Mouse (Mus musculus): Measurements from ENCODE around the gene Smad3.

Gene Smad3

DNA sequence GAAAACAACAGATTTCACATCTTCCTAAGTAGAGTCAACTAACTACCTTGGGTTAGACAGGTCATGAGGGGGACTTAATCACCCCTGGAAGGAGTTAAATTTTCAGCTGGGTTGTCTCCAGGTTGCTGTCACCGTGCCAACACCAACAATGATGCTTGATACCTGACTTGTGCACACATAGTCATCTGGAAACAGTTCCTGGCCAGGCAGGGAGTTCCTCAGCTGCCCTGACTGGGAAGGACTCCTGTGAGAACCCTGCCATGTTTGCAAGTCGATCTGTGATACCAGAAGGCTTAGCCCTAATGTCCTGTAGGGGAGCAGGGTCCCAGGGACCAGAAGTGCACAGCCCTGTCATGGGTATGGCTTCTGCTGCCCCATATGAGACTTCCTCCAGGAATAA lies 65.8 kb downstream of the Smad3 start:
- DNase-seq = no peak

DNA sequence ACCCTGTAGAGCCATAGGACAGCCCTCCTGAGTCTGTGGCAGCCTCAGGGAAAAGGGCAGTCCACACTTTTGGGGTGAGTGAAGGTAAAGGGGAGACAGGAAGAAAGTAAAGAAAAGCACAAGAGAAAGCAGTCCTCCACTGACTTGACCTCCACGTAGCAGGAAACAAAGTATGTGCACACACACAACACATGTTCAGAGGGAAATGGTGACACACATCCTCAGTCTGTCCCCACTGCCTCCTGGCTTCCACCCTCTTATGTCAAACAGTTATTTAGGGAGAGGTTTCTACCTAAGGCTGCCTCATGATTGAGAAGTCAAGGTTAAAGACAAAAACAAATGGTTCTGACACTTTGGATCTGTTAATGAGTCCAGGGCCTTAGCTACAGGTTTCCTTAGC lies 67.3 kb downstream of the Smad3 start:
- no peak for DNase-seq

DNA sequence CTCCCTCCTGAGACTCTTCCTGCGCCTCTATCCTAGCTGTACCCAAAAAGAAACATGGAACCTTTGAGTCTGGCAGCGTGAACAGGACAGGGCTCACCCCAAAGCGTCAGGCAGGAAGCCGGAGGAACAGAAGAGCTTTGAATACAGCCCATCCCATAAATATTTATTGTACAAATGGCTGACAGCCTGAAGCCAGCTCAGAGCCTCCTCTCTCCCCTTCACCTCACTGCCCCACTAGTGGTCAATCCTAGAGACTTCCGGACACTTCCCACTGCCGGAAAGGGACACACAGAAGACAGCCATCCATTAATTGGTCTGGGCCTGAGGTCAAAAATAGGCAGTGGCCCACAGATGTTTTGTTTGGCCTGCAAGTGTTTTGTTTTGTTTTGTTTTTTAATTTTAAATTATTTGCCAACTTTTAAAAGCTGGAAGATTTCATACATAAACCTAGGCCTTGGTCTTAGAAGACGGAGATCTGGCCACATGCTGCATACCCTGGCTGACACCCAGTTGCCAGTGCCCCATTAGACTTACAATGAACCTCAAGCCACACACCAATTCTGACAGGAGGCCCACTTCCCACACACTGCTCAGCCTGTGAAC lies 70.3 kb downstream of the Smad3 start:
- DNase-seq = no peak

DNA sequence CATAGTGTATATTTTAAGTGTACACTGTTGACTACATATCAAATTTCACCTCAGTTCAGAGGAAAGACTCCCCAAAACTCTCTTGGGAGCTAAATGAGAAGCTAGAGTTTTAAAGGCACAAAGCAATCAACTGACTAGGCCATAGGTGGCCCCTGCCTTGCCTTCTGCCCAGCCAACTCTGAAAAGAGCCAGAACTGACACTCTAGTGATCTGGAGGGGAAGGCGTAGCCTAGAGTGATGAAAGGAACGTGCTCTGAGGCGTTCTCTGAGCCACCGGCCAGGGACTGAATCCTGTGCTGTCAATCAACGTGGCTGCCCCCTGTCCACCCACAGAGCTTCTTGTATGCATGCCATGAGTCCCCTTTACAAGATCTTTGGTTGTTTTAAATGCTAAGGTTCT lies 72.4 kb downstream of the Smad3 start:
- no peak for DNase-seq

DNA sequence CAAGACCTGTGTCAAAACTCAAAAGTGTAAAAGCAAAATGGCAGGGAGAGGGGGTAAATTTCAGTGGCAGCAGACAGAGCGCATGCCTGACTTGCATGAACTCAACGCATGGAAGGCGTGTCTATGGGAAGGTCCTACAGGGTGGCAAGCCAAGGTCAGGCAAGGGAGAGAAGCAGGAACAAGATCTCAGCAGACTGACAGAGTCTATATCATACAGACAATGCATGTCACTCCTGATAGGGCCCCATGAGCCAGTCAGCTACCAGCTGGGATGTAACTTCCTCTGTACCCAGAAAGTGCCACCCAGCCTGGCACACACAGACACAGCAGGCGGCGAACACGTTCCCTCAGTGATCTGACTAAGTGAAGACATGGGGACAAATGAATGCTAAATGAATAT lies 73.5 kb downstream of the Smad3 start:
- DNase-seq = no peak

DNA sequence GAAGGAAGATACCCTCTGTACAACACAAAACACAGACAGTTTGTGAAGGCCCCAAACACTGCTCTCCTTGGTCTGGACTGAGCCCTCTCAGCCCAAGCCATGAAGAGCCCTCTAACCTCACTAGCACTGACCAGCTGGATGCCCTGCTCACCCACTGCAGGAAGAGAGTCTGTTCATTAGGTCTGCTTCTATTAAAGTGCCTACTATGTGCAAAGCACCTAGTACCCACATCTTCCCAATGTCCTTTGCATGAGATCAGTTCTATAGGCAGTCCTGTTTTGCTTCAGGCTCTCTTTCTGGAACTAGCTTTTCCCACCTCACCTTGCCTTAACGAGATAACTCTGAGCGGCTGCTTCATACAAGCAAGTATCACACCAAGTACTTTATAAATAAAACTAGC lies 74.9 kb downstream of the Smad3 start:
- DNase-seq = no peak

DNA sequence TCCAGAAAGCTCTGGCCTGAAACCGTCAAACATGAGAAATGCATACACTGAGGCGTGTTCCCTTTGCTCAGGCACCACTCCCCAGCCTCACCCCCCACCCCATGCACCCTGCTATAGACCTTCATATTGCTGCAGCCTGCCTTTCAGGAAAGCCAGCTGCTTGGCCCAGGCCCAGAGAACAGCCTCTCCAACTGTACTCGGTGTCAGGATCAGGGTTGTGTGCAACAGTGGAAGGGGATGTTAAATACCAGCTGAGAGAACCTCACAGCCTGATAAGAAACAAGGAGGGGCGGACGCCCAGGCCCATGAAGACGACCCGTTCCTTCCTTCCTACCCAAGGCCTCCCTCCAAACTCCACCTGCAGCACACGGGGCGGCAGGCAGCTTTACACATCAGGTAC lies 75.5 kb downstream of the Smad3 start:
- no peak for DNase-seq

DNA sequence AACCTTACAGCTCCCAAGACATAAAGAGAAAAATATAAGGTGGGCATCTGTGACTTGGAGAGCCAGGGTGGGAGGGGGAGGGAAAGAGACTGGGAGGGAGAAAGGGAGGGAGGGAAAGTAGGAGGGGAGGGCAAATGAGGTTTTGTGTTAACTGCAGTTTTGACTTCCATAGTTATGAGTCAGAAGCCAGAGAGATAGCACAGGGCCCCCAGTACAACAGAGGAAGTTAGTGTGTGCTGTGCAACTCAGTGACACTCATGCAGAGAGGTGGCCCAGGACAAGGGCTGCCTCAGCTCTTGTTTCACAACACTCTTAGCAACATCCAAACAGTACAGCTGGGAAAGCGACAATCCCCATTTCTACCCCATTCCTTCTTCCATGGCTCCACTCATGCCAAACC lies 79.7 kb downstream of the Smad3 start:
- no peak for DNase-seq

DNA sequence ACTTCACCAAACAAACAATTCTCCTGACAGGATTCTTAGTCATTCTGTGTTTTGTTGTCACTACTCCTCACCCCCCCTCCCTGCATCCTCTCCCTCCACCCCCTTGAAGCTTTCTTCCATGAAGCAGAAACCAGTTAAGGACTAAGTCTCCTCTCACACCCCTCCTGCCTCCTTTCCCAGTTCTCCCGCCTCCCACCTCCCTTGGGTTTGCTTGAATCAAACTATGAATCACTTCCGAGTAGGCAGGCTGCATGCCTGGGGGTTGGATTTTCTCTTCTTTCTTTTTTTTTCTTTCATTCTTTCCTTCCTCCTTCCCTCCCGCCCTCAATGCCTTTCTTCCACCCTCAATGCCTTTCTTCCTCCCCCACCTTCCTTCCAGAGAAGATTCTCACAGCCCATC lies 80.2 kb downstream of the Smad3 start:
- DNase-seq = no peak

DNA sequence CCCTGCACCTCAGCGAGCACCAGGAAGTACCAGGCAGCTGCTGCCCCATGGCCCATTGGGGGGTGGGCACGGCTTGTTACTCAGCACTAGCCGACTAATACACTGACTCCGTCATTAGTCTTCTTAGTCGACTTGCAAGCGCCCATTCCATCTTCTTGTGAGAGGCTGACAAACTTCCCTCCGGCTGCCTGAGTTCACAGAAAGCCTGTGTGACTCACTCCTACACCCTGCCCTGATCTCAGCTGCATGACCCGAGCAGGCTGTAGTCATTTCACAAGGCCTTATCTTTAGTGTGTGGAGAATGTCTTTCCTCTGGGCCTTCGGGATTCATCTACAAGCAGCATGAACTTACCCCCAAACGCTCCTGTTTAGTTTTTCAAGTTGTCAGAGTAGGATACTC lies 83.2 kb downstream of the Smad3 start:
- no peak for DNase-seq

DNA sequence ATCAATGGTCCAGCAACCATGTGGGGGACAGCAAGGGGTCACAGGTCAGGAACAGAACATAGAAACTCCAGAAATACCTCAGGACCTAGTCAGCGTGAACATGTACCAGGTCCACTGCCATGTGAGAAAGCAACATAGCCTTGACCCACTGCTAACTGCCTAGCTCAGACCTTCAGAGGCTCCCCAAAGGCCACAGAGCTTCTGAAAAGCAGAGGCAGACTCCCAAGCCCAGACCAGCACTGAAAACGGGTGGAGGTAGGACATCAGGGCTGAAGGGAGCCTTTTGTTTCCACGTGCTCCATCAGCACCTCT lies 84.3 kb downstream of the Smad3 start:
- DNase-seq = no peak

DNA sequence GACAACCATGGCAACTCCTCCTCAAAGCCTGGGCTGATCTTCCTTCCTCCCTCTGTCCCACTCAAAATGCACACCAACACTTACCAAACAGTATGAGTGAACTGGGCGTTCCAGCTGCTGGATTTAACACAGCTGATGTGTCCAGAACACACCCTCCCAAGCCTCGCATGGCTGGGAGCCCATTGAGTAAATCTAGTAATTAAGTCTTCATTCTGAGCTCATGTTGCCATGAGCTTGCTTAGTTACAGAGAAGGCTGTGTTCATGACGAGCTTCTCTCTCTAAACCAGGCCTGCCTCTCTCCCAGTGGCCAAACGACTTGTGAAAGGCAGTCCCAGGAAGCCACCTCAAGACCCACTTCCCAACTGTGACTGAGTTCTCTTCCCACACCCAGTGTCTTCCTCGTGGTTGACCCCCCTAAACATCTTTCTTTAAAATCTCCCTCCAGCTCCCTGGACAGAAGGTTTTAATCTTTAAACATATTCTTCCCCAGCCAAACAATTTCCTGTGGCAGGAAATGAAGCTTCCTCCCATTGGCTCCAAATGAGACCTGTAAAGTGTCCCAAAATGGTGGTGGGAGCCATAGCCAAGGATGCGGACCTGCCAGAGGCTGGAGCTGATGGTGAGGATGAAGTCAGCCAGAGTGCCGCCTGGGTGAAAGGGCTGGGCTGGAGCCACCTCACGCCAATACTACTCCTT lies 84.8 kb downstream of the Smad3 start:
- DNase-seq = no peak

DNA sequence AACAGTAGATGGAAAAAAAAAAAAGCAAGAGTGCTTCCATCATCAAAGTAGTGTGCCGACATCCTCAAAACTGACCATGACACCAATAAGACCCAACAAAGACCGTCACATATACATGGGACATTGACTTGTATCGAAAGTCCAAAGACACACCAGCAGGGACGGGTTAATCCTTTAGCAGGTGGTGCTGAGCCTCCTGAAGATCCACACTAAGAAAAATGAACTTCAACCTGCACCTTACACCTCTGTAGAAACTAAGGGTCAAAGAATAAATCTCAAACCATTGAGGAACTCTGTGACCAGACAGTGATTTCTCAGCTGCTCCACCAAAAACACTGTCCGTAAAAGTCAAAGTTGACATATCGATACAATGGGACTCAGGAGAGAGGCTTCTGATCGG lies 88.0 kb downstream of the Smad3 start:
- DNase-seq = no peak

DNA sequence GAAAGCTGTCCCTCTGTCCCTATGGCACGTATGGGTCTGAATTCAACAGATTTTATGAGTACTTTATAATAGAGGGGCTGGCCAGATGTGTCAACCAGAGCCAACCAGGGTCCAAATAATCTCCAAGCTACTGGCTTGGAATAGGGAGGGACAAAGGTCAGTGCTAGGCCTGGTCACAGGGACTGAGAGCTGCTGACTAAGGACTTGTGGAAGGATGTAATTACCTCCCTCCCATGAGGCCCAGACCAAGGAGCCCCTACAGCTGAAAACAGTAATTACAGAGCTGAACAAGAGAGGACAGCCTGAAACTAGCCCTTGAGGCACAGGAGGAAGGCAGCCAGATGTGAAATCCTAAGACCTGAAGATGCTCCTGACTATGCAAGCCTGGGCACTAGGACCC lies 89.2 kb downstream of the Smad3 start:
- DNase-seq = no peak

DNA sequence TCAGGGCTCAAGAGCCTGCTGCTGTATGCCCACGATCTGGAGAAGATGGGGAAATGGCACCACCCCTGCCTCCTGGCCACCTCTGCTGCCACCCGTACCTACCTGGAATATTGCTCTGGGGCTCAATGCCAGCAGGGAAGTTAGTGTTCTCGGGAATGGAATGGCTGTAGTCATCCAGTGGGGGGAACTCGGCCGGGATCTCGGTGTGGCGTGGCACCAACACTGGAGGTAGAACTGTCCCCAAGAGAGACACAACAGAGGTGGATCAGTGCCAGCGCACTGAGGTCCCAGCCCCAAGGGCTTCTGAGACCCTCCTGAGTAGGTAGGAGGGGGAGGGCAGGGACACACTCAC lies 90.4 kb downstream of the Smad3 start:
- DNase-seq = no peak

DNA sequence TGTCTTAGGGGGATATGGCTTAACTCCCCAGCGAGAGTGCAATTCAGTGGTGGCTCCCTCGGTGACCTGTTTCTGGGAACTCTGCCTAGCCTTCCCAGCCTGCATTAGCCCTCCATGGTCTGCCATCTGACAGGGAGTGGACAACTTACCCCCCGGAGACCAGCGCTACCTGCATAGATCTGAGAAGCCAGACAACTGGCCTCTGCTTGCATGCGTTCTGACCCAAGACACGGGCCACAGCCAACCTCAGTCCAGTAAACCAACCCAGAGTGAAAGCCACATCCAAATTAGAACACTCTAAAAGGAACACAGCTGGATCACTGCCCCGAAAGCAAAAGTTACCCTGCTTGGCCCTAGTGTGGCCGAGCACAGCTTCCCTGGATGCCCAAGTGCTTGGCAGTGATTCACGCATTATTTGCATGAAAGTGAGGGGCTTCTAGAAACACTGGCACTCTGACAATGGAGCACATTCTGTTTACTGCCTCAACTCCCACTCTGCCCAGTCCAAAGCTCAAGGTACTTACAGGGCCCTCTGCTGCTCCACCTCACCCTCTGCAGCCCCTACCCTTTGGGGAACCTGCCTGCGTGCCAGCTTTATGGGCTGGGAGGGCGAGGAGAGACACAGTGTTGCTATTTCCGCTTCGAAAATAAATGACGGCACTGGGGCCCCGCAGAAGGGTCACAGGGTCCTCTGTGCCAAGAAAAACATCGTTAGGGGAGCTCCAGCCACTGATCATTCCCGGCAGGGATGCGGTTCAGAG lies 91.0 kb downstream of the Smad3 start:
- no peak for DNase-seq

DNA sequence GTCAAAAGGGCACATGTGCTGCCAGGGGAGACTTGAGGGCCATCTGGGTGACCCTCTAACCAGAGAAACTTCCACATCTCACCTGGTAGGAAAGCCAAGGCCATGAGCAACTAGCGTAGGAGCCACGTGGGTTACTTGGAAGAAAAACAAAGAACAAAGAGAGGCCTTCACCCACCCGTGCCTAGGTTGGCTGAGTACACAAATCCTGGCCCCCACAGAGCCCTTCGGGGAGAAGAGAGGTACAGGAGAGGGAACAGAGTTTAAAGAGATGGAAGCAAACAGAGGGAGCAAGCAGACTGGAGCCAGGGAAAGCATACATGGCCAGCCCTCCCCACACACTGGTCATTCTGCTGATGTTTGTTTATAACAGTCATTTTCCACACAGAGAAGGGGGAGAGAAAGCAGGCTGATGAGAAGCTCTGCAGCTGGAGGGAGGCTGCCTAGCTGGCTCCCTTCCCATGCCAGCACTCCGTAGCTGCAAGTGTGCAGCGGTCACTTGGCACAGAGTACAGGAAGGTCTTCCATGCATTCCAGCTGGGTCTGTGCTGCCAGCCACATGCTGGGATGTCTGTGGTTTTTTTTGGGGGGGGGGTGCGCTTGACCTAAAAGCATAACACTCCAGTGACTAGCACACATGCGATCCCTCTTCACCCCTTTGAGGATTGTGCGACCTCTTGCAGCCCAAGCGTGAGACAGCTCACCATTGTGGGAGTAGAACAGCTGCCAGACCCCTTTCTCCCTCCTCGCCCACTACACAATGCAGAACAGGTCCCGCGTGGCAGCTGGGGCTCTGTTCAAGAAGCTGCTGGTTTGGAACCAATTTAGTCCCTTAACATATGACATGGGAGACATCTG lies 92.8 kb downstream of the Smad3 start:
- no peak for DNase-seq

DNA sequence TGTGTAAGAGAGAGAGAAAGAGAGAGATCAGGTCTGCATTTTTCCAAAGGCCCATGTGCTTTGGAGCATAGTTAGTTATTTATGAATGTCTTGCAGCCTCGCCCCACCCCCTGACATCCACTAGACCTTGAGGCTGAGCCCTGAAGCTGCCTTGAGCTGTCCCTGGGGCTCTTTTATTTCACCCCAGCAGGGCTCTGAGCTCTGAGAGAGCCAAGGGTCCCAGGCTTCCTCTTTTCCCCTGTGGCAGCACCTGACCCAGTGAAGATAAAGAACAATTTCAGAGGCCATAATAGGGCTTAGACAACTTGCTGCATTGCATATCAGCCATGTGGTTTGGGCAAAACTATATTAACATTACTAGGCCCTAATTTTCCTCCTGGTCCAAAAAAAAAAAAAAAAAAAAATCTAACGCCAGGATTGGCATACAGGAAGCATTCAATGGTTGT lies 93.5 kb downstream of the Smad3 start:
- DNase-seq = no peak

DNA sequence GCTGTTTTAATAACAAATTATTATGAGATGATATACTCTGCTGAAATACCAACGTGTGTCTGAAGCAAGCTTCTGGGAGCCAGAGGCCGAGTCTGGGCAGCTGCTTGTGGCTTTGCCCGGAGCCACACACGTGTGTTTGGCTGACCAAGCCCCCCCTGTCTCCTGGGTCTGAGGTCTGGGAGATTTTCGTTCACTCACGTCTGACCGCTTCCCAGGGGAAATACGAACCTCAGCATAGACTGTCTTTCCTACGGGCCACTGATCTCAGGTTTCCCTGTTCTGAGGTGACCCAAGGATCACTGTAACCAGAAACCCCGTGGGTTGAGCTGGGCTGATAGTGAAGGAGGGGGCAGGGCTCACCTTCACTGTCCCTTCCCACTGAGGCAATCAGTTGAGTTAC lies 94.6 kb downstream of the Smad3 start:
- DNase-seq = no peak

DNA sequence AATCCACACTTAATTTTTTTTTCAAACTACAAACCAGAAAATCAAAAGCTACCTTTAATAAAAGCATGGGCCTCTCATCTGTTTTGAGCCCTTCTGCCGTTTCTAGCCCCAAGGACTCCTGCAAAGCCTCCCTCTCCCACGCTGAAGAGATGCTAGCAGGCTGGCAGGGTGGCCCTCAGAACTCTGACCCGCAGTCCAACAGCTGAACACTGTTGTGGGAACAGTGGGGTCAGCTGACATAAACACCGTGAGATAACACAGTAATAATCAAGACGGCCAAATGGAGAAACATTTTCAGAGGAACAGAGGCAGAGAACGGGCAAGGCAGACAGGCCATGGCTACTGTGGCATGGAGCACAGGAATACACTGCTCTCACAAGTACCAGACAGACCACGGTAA lies 95.0 kb downstream of the Smad3 start:
- no peak for DNase-seq

DNA sequence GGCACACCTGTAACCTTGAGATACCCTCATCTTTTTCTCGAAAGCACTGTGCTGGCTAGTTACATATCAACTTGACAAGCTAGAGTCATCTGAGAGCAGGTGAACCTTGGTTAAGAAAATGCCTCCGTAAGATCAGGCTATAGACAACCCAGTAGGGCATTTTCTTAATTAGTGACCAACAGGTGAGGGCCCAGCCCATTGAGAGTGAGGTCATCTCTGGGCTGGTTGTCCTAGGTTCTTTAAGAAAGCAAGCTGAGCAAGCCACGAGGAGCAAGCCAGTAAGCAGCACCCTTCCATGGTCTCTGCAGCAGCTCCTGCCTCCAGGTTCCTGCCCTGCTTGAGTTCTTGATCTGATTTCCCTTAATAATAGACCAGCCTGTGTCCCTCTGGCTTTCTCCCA lies 97.1 kb downstream of the Smad3 start:
- no peak for DNase-seq

DNA sequence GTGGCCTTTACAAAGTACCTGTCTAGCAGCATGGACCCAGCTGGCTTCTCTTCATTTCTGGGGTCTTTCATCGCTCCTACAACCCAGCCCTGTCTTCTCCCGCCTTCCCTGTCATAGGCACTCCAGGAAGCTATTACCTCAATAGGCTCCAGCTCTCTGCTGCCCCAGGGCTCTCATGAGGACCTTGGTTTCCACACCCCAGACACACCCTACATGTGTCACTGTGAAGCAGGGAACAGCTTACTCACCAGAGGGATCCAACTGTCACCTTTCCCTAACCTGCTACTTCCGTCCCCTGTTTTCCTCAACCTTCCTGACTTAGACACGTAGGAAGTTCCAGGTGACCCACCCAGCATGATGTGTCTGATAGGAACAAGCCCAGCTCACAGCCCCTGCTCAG lies 97.7 kb downstream of the Smad3 start:
- DNase-seq = no peak

DNA sequence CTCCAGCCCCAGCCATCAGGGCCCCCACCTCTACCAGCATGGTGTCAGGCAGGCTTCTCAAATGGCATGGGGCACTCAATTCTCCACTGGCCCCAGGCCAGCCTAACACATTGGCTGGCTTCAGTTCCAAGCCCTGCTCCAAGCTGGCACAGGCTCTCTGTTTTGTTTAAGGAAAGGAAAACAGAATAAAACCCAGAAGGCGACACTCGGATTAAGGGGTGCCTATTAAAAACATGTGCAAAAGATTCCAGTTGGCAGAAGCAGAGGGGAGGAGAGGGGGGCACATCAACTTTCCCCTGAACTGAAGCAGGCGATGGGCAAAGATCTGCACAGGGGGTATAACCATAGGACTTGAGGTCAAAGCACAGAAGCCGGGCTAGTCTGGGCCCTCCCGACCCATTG lies 98.8 kb downstream of the Smad3 start:
- DNase-seq = peak; percentile 90

DNA sequence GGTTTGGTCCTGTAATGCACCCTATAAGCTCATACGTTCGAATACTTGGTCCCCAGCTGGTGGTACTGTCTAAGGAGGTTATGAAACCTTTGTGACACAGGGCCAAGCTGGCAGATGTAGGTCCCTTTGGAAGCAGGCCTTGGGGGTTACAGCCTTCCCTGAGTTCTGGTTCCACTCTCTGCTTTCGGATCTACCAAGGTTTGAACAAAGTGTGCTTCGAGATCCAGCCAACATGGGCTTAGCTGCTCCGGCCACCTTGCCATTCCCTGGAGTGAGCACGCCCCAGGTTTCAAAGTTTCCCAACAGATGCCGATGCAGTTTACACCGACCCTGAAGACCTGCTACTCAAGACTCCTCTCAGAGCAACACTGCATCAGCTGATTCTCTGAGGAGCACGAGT lies 99.4 kb downstream of the Smad3 start:
- no peak for DNase-seq
